Mouse (Mus musculus) kidney, embryonic 16.5 days (tissue): ENCODE measurements around the gene Mboat2. TPM values are rescaled to one million over a fixed set of nuclear protein-coding genes. Genes with fewer than 3 reads are reported as not detected.

Experiments
- ATAC-seq: fragments of 200-750 bp; cut with Nextera tagmentation; 2 replicates; pipeline ENCODE4 v1.8.0; 2017; ENCODE audit warnings: moderate TSS enrichment; ENCODE audit not compliant: low FRiP score, low TSS enrichment
- H3K27ac ChIP-seq: fragments of 300-500 bp; sonication (generic); 2 replicates; pipeline ENCODE4 v1.5.1; 2014; ENCODE audit warnings: low read length
- H3K27me3 ChIP-seq: fragments of 300-500 bp; sonication (generic); 2 replicates; pipeline ENCODE4 v1.6.1; 2014; ENCODE audit warnings: low read length, control low read depth, mixed read lengths; ENCODE audit not compliant: insufficient read depth
- H3K36me3 ChIP-seq: fragments of 300-500 bp; sonication (generic); 2 replicates; pipeline ENCODE4 v1.6.1; 2014; ENCODE audit warnings: low read length, control low read depth, mixed read lengths; ENCODE audit not compliant: insufficient read depth
- H3K4me1 ChIP-seq: fragments of 300-500 bp; sonication (generic); 2 replicates; pipeline ENCODE4 v1.6.1; 2014; ENCODE audit warnings: low read length, control low read depth, mixed read lengths; ENCODE audit not compliant: insufficient read depth
- H3K4me2 ChIP-seq: fragments of 300-500 bp; sonication (generic); replicated peaks from 2 replicates; pipeline ENCODE4 v1.6.1; 2014; ENCODE audit warnings: low read depth, low read length
- H3K4me3 ChIP-seq: fragments of 300-500 bp; sonication (generic); 2 replicates; pipeline ENCODE4 v1.5.1; 2014; ENCODE audit warnings: mild to moderate bottlenecking, low read length
- H3K9ac ChIP-seq: fragments of 300-500 bp; sonication (generic); replicated peaks from 2 replicates; pipeline ENCODE4 v1.6.1; 2014; ENCODE audit warnings: low read length
- H3K9me3 ChIP-seq: fragments of 300-500 bp; sonication (generic); 2 replicates; pipeline ENCODE4 v1.6.1; 2016; ENCODE audit warnings: low read length, control low read depth
- WGBS: fragments of 180-500 bp; shearing (Covaris S2); extraction: QIAGEN DNeasy Blood & Tissue Kit; methylation state at CpG from one replicate; pipeline ENCODE4 v1.1.7; 2014; 5-methylcytosine and 5-hydroxymethylcytosine counted together
- polyA plus RNA-seq: library from polyadenylated mRNA; unstranded; fragments of >200 nt; fragmentation: Nextera tagmentation; extraction: Ambion mirVana; gene quantifications from 2 replicates; pipeline ENCODE4 v1.2.1, GENCODE M21; 2015

Gene Mboat2
- polyA plus RNA-seq, 1 experiment from 2014 or later = 44.7 TPM

DNA sequence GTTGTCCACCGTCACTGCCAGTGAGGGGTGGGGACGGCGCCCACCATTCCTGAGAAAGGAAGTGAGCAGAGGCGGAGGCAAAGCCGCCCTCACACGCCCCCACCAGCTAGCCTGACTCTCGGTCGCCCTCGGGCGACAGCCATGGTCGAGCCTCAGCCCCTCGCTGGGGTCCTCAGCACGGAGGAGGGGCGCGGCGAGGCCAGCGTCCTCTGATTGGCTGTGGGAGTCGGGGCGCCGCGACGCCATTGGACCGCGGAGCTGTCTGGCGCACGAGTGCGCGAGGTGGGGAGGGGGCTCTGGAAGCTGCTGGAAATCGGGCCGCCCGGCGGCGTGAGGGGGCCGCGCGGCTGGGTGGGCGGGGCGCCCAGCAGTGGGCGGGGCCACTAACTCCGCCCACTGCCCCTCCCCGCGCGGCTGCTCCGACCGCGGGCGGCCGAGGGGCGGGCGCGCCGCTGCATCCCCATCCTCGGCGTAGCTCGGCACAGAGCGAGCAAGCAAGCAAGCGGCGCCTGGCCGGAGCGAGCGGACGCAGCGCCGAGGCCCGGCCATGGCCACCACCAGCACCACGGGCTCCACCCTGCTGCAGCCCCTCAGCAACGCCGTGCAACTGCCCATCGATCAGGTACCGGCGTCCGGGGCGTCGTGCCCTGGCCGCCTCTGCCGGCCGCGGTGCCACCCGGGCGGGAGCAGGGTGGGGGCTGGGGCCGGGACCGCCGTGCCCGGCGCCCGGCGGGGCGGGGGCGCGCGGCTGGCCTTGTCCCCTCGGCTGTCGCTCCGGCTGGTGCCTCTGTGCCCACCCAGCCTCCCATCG, 679 bp downstream of the Mboat2 start:
- Histone ChIP-seq H3K4me3 (peak overlapping the region; percentile 88), H3K27me3 (no peaks in the 10 kb centered on the region), H3K4me2 (peak overlapping the region; percentile 91), H3K9me3 (no peaks in the 10 kb centered on the region), H3K36me3 (no peaks in the 10 kb centered on the region), H3K9ac (peak overlapping the region; percentile 96), H3K27ac (peak overlapping the region; percentile 90), H3K4me1 (peaks cover 27% of the 10 kb centered on the region)
- under 1% methylated on average over 73 of the region's 95 CpGs for WGBS
- ATAC-seq = peak; percentile 100

GRCm38 (mm10) chr12:24831964-24832427, 1.3 kb downstream of the Mboat2 start:
- WGBS = 0% methylated on average over 31 of the region's 32 CpGs
- no peaks in the 10 kb centered on the region for H3K27me3 ChIP-seq
- H3K27ac ChIP-seq = peak overlapping the region; percentile 85
- no peaks in the 10 kb centered on the region for H3K9me3 ChIP-seq
- H3K4me1 ChIP-seq = peaks cover 27% of the 10 kb centered on the region
- H3K9ac ChIP-seq = peak overlapping the region; percentile 94
- no peaks in the 10 kb centered on the region for H3K36me3 ChIP-seq
- peak overlapping the region; percentile 88 for H3K4me3 ChIP-seq
- ATAC-seq = no peak
- H3K4me2 ChIP-seq = peak overlapping the region; percentile 91

GRCm38 (mm10) chr12:24832438-24832837, 1.8 kb downstream of the Mboat2 start:
- H3K36me3 ChIP-seq = no peaks in the 10 kb centered on the region
- WGBS = 23% methylated on average over 2 of the region's 2 CpGs

DNA sequence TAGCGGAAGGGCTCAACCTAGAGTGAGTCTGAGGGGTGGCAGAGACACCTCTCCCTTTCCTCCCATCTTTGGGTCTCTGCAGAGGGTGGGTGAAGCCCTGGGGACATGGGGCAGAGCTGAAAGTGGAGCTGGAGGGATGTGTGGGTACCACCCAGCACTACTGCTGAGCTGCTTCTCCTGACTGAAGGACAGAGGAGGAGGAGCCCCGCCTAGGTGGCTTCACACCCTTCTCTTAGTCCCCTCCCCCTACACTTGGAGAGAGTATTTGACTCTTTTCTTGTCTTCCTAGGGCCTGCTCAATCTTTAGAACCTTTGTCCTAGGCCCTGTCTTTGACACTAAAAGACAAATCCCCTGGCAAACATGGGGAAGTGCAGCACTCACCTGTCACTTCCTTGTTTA, 7.3 kb downstream of the Mboat2 start:
- H3K9ac ChIP-seq = no peak overlapping the region
- H3K4me3 ChIP-seq = no peak overlapping the region
- no peak overlapping the region for H3K27ac ChIP-seq
- H3K27me3 ChIP-seq = no peaks in the 10 kb centered on the region
- WGBS = 69% methylated on average over 2 of the region's 2 CpGs
- H3K9me3 ChIP-seq = no peaks in the 10 kb centered on the region
- H3K4me2 ChIP-seq = no peak overlapping the region
- H3K36me3 ChIP-seq = no peaks in the 10 kb centered on the region
- peaks cover 30% of the 10 kb centered on the region for H3K4me1 ChIP-seq
- peak; percentile 29; the same call in 1 of the 2 replicates for ATAC-seq

More at GRCm38 (mm10) chr12:24832438-24832837, 1.8 kb downstream of the Mboat2 start:
- peaks cover 31% of the 10 kb centered on the region for H3K4me1 ChIP-seq
- H3K4me3 ChIP-seq = peak overlapping the region; percentile 88
- no peaks in the 10 kb centered on the region for H3K9me3 ChIP-seq
- peak overlapping the region; percentile 91 for H3K4me2 ChIP-seq
- no peaks in the 10 kb centered on the region for H3K27me3 ChIP-seq
- peak overlapping the region; percentile 94 for H3K9ac ChIP-seq
- no peak overlapping the region for H3K27ac ChIP-seq
- no peak for ATAC-seq

DNA sequence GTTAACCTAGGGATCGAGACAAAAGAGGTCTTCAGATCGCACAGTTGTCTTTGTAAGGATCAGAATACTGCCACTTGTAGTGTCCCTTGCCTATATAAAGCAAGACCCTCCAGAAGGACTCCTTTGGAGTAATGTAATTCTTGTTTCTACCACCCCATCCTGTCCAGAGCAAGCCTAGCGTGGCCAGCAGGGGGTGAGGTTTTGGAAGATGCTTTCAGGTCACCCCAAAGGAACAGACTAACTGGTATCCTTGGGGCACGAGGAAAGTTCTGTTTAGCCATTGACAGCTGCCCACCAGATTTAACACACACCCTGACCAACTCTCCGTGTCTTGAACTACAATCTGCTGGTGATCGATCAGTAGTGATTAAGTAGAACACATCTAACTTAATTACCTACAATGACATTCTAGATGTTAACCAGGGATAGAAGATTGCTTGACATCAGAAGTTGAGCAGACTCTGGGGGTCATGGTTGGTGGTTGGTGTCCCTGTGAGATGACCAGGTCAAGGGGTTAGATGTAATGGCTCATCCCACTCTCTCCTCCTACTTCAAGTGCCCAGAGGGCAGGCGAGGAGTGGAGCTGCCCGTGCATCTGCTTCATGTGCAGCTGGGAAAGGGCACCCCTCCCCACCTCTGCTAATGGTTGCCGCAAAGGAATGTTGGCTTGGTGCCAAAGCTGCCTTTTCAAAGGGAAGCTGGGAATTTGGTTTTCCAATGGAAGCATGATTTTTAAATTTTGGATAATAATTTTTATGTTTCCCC, 10.6 kb downstream of the Mboat2 start:
- peaks cover 39% of the 10 kb centered on the region for H3K4me1 ChIP-seq
- ATAC-seq = 0 out of 2 replicates have a peak, but pooled peaks have one; percentile 37
- H3K36me3 ChIP-seq = no peaks in the 10 kb centered on the region
- H3K9ac ChIP-seq = no peak overlapping the region
- H3K4me2 ChIP-seq = no peak overlapping the region
- WGBS = 50% methylated on average over 9 of the region's 9 CpGs
- H3K27ac ChIP-seq = no peak overlapping the region
- H3K27me3 ChIP-seq = no peaks in the 10 kb centered on the region
- H3K9me3 ChIP-seq = no peaks in the 10 kb centered on the region
- H3K4me3 ChIP-seq = no peak overlapping the region

GRCm38 (mm10) chr12:24842299-24842910, 11.7 kb downstream of the Mboat2 start:
- H3K27ac ChIP-seq = no peak overlapping the region
- no peak overlapping the region for H3K4me2 ChIP-seq

GRCm38 (mm10) chr12:24843395-24844072, 12.9 kb downstream of the Mboat2 start:
- Histone ChIP-seq H3K27ac (no peak overlapping the region), H3K27me3 (no peaks in the 10 kb centered on the region), H3K4me3 (no peak overlapping the region), H3K9ac (no peak overlapping the region), H3K9me3 (no peaks in the 10 kb centered on the region), H3K4me2 (peak overlapping the region; percentile 20; the same call in 1 of the 2 replicates), H3K36me3 (no peaks in the 10 kb centered on the region), H3K4me1 (peaks cover 40% of the 10 kb centered on the region)
- WGBS = 17% methylated on average over 7 of the region's 7 CpGs
- peak; percentile 60 for ATAC-seq

More at GRCm38 (mm10) chr12:24842299-24842910, 11.7 kb downstream of the Mboat2 start:
- no peak overlapping the region for H3K4me3 ChIP-seq
- no peaks in the 10 kb centered on the region for H3K36me3 ChIP-seq
- H3K27me3 ChIP-seq = no peaks in the 10 kb centered on the region
- peaks cover 36% of the 10 kb centered on the region for H3K4me1 ChIP-seq
- H3K9me3 ChIP-seq = no peaks in the 10 kb centered on the region
- WGBS = 73% methylated on average over 11 of the region's 11 CpGs
- H3K9ac ChIP-seq = no peak overlapping the region
- ATAC-seq = no peak

GRCm38 (mm10) chr12:24845344-24845743, 14.7 kb downstream of the Mboat2 start:
- ATAC-seq = no peak

GRCm38 (mm10) chr12:24848107-24848506, 17.4 kb downstream of the Mboat2 start:
- WGBS = 47% methylated on average over 5 of the region's 5 CpGs
- H3K9me3 ChIP-seq = no peaks in the 10 kb centered on the region

More at GRCm38 (mm10) chr12:24845344-24845743, 14.7 kb downstream of the Mboat2 start:
- no peaks in the 10 kb centered on the region for H3K9me3 ChIP-seq
- H3K27me3 ChIP-seq = no peaks in the 10 kb centered on the region
- peaks cover 40% of the 10 kb centered on the region for H3K4me1 ChIP-seq
- H3K36me3 ChIP-seq = no peaks in the 10 kb centered on the region
- H3K4me2 ChIP-seq = no peak overlapping the region
- no peak overlapping the region for H3K9ac ChIP-seq
- H3K4me3 ChIP-seq = no peak overlapping the region
- WGBS = 71% methylated on average over 4 of the region's 4 CpGs
- H3K27ac ChIP-seq = no peak overlapping the region

More at GRCm38 (mm10) chr12:24848107-24848506, 17.4 kb downstream of the Mboat2 start:
- Histone ChIP-seq H3K4me1 (peaks cover 17% of the 10 kb centered on the region), H3K36me3 (no peaks in the 10 kb centered on the region), H3K27me3 (no peaks in the 10 kb centered on the region), H3K9ac (no peak overlapping the region), H3K4me3 (no peak overlapping the region), H3K27ac (no peak overlapping the region), H3K4me2 (no peak overlapping the region)
- ATAC-seq = no peak
